Mouse (Mus musculus) hindbrain, embryonic 12.5 days (tissue): Measurements from ENCODE around the gene Plod2. TPM values are rescaled to one million over a fixed set of nuclear protein-coding genes. Genes with fewer than 3 reads are reported as not detected.

ENCODE experiments used
- ATAC-seq: fragments of 200-750 bp; cut with Nextera tagmentation; 2 replicates; pipeline ENCODE4 v1.8.0; 2017; ENCODE audit warnings: moderate TSS enrichment; ENCODE audit not compliant: low FRiP score
- H3K27ac ChIP-seq: fragments of 300-500 bp; sonication (generic); 2 replicates; pipeline ENCODE4 v1.5.1; 2016; ENCODE audit warnings: mild to moderate bottlenecking
- H3K27me3 ChIP-seq: fragments of 300-500 bp; sonication (generic); 2 replicates; pipeline ENCODE4 v1.6.1; 2016; ENCODE audit warnings: mild to moderate bottlenecking
- H3K36me3 ChIP-seq: fragments of 300-500 bp; sonication (generic); 2 replicates; pipeline ENCODE4 v1.6.1; 2016; ENCODE audit warnings: mild to moderate bottlenecking
- H3K4me1 ChIP-seq: fragments of 300-500 bp; sonication (generic); 2 replicates; pipeline ENCODE4 v1.6.1; 2016
- H3K4me2 ChIP-seq: fragments of 300-500 bp; sonication (generic); replicated peaks from 2 replicates; pipeline ENCODE4 v1.6.1; 2016; ENCODE audit warnings: mild to moderate bottlenecking
- H3K4me3 ChIP-seq: fragments of 300-500 bp; sonication (generic); 2 replicates; pipeline ENCODE4 v1.5.1; 2016; ENCODE audit warnings: mild to moderate bottlenecking
- H3K9ac ChIP-seq: fragments of 300-500 bp; sonication (generic); 2 replicates; pipeline ENCODE4 v1.6.1; 2016; ENCODE audit warnings: mild to moderate bottlenecking, moderate library complexity
- H3K9me3 ChIP-seq: fragments of 300-500 bp; sonication (generic); replicated peaks from 2 replicates; pipeline ENCODE4 v1.6.1; 2016; ENCODE audit warnings: mild to moderate bottlenecking
- WGBS: fragments of 180-500 bp; shearing (Covaris S2); methylation state at CpG from one replicate; pipeline ENCODE4 v1.1.7; 2016; 5-methylcytosine and 5-hydroxymethylcytosine counted together
- polyA plus RNA-seq: library from polyadenylated mRNA; unstranded; fragments of >200 nt; fragmentation: Nextera tagmentation; extraction: Ambion mirVana; gene quantifications from 2 replicates; pipeline ENCODE4 v1.2.1, GENCODE M21; 2016

Plod2 gene
- polyA plus RNA-seq, 1 experiment from 2014 or later = 48.6 TPM

DNA sequence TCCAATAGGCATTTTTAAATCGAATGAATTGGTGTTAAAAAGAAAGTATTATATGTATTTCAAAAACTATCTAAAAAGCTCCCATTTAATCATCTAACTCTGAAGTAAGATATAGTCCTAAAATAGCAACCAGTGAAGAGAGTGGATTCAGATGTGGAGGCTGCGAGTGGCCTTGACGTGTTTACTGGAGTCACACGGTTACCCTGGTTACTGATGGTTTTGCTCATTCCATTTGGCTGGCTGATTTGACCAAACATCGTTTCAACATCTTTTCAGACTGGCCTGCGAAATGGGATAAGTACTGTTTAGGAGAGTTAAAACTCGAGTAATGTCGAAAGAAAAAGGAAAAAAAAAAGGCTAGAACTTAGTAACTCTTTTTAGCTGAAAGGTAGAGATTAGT is 71.2 kb downstream of the Plod2 start:
- Histone ChIP-seq H3K36me3 (no peaks in the 10 kb centered on the region), H3K9ac (no peak overlapping the region), H3K4me1 (no peaks in the 10 kb centered on the region), H3K4me2 (no peak overlapping the region), H3K9me3 (no peaks in the 10 kb centered on the region), H3K27me3 (no peaks in the 10 kb centered on the region), H3K27ac (no peak overlapping the region), H3K4me3 (no peak overlapping the region)
- no peak for ATAC-seq
- WGBS = 81% methylated on average over 8 of the region's 8 CpGs

DNA sequence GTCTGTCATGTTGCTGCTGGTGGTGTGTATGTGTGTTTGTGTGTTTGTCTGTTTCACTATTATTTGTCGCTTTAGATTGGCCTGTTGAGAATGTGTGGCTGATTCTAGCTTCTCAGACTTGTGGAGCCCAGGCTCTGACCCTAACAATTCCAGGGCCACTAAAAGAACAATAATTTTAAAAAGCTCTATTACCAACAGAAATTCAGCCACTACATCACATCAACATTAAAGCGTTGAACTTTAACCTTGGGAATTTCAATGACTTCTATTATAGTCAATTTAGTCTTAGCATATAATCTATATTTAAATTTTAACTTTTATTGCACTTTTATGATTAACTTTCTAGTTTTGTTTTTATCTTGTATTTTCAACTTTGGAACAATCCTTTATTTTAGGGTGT is 74.4 kb downstream of the Plod2 start:
- 95% methylated on average over 2 of the region's 2 CpGs for WGBS

DNA sequence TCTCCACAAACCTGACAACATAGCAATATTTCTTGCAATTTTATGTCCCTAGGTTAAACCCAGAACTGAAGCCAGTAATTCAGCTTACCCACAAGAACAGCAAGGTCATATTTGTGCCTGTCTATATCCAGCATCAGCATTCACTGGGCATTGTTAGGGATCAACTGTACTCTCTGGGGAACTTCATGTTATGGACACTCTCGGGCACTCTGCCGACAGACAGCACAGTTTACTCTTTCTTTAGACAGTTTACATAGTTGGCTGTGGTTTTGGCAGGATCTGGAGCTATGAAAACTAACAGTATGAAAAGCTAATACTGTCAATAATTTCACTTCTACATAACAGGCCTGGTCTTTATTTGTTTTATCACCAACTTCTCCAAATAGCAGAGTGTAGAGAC is 75.4 kb downstream of the Plod2 start:
- ATAC-seq = no peak
- 77% methylated on average over 2 of the region's 2 CpGs for whole genome bisulfite sequencing
- H3K4me1 ChIP-seq = no peaks in the 10 kb centered on the region
- H3K4me3 ChIP-seq = no peak overlapping the region
- H3K27ac ChIP-seq = no peak overlapping the region
- H3K4me2 ChIP-seq = no peak overlapping the region
- no peaks in the 10 kb centered on the region for H3K27me3 ChIP-seq
- no peaks in the 10 kb centered on the region for H3K9me3 ChIP-seq
- no peak overlapping the region for H3K9ac ChIP-seq
- H3K36me3 ChIP-seq = no peaks in the 10 kb centered on the region

More for the DNA sequence above, 74.4 kb downstream of the Plod2 start:
- Histone ChIP-seq H3K9me3 (no peaks in the 10 kb centered on the region), H3K4me1 (no peaks in the 10 kb centered on the region), H3K27ac (no peak overlapping the region), H3K36me3 (no peaks in the 10 kb centered on the region), H3K4me2 (no peak overlapping the region), H3K9ac (no peak overlapping the region), H3K4me3 (no peak overlapping the region), H3K27me3 (no peaks in the 10 kb centered on the region)
- ATAC-seq = no peak

DNA sequence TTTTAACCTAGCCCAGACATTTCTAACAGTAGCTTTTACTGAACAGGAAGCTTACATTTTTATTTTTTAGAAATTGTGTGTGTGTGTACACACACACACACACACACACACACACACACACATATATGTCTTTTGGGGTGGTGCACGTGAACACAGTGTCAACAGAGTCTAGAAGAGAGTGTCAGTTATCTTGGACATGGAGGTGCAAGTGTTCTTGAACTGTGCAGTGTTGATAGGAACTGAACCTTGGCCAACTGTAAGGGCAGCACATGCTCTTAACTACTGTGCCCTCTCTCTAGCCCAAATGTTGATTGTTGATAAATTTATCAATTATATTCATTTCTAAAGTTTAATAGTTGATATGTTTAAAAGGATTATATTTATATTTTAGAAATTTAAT is 78.1 kb downstream of the Plod2 start:
- H3K4me3 ChIP-seq = no peak overlapping the region
- 79% methylated on average over 1 of the region's 1 CpGs for WGBS
- no peaks in the 10 kb centered on the region for H3K27me3 ChIP-seq
- H3K27ac ChIP-seq = no peak overlapping the region
- H3K4me2 ChIP-seq = no peak overlapping the region
- ATAC-seq = no peak
- no peaks in the 10 kb centered on the region for H3K4me1 ChIP-seq
- H3K9me3 ChIP-seq = no peaks in the 10 kb centered on the region
- no peak overlapping the region for H3K9ac ChIP-seq
- H3K36me3 ChIP-seq = no peaks in the 10 kb centered on the region

DNA sequence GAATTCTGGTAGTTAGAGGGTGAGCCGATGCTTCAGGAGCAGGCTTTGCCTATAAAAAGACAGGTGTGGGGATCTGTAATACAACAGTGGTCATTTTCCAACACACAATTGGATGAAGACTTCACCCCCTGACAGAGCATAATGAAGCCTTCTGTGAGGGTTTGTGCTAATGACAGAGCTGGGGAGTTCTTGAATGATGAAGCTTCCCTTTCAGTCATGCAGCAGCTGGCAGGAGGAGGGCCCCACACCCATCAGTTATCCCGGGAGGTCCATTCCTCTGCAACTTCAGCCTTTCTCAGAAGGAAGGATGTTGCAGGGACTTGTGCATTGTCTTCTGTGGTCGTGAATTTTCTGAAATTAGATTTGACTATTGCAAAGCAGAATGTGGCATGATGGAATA is 79.2 kb downstream of the Plod2 start:
- H3K4me3 ChIP-seq = no peak overlapping the region
- no peaks in the 10 kb centered on the region for H3K36me3 ChIP-seq
- no peak overlapping the region for H3K9ac ChIP-seq
- peak; percentile 48; the same call in 1 of the 2 replicates for ATAC-seq
- H3K27me3 ChIP-seq = no peaks in the 10 kb centered on the region
- H3K4me1 ChIP-seq = no peaks in the 10 kb centered on the region
- H3K27ac ChIP-seq = no peak overlapping the region
- no peak overlapping the region for H3K4me2 ChIP-seq
- 42% methylated on average over 3 of the region's 3 CpGs for WGBS
- H3K9me3 ChIP-seq = no peaks in the 10 kb centered on the region

DNA sequence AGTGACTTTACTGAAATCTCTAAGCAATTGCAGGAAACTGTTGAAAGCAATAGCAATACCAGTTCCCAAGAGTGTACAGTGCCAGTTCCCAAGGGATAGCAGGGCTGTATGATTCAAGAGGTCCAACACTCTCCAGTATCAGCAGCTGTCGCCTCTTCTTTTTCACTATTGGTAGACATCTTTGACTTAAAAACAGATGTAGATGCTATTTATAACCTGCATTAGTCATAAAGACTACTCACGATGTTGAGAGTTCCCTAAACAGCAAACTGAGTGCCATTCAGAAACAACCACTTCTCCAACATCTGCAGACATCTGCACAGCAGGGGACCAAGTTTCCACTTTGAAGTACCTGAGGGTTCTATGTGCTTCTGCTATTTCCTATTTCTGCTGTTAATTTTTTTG is 79.9 kb downstream of the Plod2 start:
- no peaks in the 10 kb centered on the region for H3K4me1 ChIP-seq
- no peaks in the 10 kb centered on the region for H3K36me3 ChIP-seq
- H3K27me3 ChIP-seq = no peaks in the 10 kb centered on the region
- H3K9me3 ChIP-seq = no peaks in the 10 kb centered on the region
- no peak for ATAC-seq
- no peak overlapping the region for H3K27ac ChIP-seq
- no peak overlapping the region for H3K4me2 ChIP-seq
- 71% methylated on average over 2 of the region's 2 CpGs for WGBS
- H3K9ac ChIP-seq = no peak overlapping the region
- no peak overlapping the region for H3K4me3 ChIP-seq

DNA sequence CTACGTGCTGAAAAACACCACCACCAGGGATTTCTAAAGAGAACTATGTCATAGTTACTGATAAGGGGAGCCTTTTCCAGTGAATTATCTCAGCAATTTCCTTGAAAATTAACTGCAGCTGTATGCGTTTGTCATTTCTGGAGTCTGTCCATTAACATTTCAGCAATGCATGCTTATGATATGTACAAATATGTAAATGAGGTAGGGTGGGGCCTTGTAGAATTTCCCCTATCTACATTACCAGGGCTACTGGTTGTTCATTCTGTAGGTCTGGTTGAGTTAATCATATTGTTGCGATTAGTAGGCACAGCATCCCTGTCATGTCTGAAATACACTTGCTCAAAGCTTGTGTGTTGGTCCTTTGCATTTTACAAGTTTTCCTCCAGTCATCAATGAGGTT is 92.8 kb downstream of the Plod2 start:
- no peaks in the 10 kb centered on the region for H3K36me3 ChIP-seq
- WGBS = 90% methylated on average over 3 of the region's 3 CpGs
- H3K9ac ChIP-seq = no peak overlapping the region
- no peaks in the 10 kb centered on the region for H3K27me3 ChIP-seq
- no peak overlapping the region for H3K27ac ChIP-seq
- H3K4me2 ChIP-seq = no peak overlapping the region
- no peaks in the 10 kb centered on the region for H3K4me1 ChIP-seq
- no peaks in the 10 kb centered on the region; the same call in 1 of the 2 replicates for H3K9me3 ChIP-seq
- no peak for ATAC-seq
- no peak overlapping the region for H3K4me3 ChIP-seq

DNA sequence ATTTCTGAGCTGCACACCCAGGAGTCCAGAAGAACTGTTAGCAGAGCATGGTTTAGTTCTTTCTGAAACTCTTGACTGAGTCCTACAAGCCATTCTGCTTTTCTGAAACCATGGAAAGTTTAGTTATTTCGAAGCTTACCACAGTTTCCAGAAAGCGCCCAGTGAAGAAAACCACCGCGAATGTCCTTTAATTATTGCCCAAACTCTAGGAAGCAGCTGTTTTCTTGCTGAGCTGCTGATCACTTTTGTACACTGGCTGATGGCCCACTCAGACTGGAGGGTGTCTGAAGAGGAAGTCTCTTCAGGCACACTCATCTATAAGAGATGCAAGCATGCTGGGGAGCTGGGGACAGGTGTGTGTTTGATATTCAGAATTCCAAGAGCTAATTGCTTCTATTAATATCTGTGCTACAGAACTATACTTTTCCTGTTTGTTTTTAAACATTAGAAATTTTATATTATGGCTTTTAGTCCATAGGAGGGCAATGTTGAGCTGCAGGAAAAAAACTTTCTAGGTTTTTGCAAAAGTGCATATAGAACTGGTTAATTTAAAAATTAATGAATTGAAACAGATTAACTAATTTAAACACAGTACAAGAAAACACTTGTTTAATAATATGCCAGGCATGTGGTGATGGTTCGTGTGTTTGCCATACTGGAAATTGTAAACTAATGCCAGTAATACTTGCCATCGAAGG is 97.3 kb downstream of the Plod2 start:
- Histone ChIP-seq H3K4me2 (no peak overlapping the region), H3K4me1 (no peaks in the 10 kb centered on the region), H3K9ac (no peak overlapping the region), H3K36me3 (no peaks in the 10 kb centered on the region), H3K9me3 (no peaks in the 10 kb centered on the region), H3K27me3 (no peaks in the 10 kb centered on the region), H3K4me3 (no peak overlapping the region), H3K27ac (no peak overlapping the region)
- WGBS = 91% methylated on average over 6 of the region's 6 CpGs
- ATAC-seq = no peak

DNA sequence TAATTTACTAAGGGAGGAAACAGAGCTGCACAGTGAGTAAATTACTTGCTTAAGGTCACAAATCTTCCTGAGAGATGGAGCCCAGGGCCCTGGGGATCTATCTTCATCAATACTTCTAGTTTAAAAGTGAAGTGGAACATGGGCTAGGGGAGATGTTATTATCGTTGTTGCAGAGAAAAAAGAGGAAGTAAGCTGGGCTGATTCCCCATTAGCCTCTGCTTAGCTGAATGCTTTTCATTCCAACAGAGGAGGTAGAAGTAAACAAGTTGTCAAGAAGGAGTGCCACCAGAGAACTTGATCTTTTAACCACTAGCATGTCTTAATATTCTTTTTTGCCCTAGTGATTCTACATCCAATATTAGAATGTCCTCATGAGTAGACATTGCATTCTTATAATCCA is 99.7 kb downstream of the Plod2 start:
- Histone ChIP-seq H3K36me3 (no peaks in the 10 kb centered on the region), H3K4me3 (no peak overlapping the region), H3K4me2 (no peak overlapping the region), H3K27ac (no peak overlapping the region), H3K4me1 (no peaks in the 10 kb centered on the region), H3K9me3 (no peaks in the 10 kb centered on the region), H3K27me3 (no peaks in the 10 kb centered on the region), H3K9ac (no peak overlapping the region)
- WGBS = 87% methylated on average over 1 of the region's 1 CpGs
- no peak for ATAC-seq

Other genes starting within 250 kb of the Plod2 start
- gene 1700057G04Rik, start 232.8 kb upstream of the Plod2 start, polyA plus RNA-seq = not detected in 2 replicates
- gene Plscr4, start 84.8 kb upstream of the Plod2 start, polyA plus RNA-seq = 2.3 and 2.7 TPM in 2 replicates